Mouse (Mus musculus): ENCODE data around the gene Tarm1. TPM values are rescaled to one million over a fixed set of nuclear protein-coding genes. Genes with fewer than 3 reads are reported as not detected.

Gene Tarm1
- not detected in 2 replicates for polyA plus RNA-seq (2015; fragmentation: Nextera tagmentation; extraction: Ambion mirVana)

GRCm38 (mm10) chr7:3502439-3502838 lies at the start of gene Tarm1:
TSS of gene Tarm1 (minus strand) at chr7:3502624.
- Histone ChIP-seq H3K4me3 (no peak within 1 kb of the TSS), H3K27me3 (replicated peaks) (no peaks in the 10 kb centered on the region), H3K9me3 (no peaks in the 10 kb centered on the region), H3K9ac (no peak within 1 kb of the TSS), H3K4me1 (no peaks in the 10 kb centered on the region), H3K36me3 (no peaks in the 10 kb centered on the region), H3K4me2 (no peak within 1 kb of the TSS), H3K27ac (replicated peaks) (no peak within 1 kb of the TSS)
- no peak for ATAC-seq (ENCODE audit: extremely low read depth, insufficient number of reproducible peaks, low FRiP score, low TSS enrichment)
- WGBS = 76% methylated on average over 6 of the region's 6 CpGs

GRCm38 (mm10) chr7:3505913-3506312 lies 3.5 kb upstream of the Tarm1 start:
- Histone ChIP-seq H3K27ac (replicated peaks) (no peak overlapping the region), H3K27me3 (replicated peaks) (no peaks in the 10 kb centered on the region), H3K9me3 (no peaks in the 10 kb centered on the region), H3K4me1 (no peaks in the 10 kb centered on the region), H3K4me2 (no peak overlapping the region), H3K4me3 (no peak overlapping the region), H3K9ac (no peak overlapping the region), H3K36me3 (no peaks in the 10 kb centered on the region)
- WGBS = 62% methylated on average over 3 of the region's 3 CpGs
- no peak for ATAC-seq (ENCODE audit: extremely low read depth, insufficient number of reproducible peaks, low FRiP score, low TSS enrichment)

- WGBS = 94% methylated on average over 1 of the region's 1 CpGs
- Histone ChIP-seq H3K4me2 (no peak overlapping the region), H3K4me3 (no peak overlapping the region), H3K9me3 (no peaks in the 10 kb centered on the region), H3K27me3 (replicated peaks) (no peaks in the 10 kb centered on the region), H3K27ac (replicated peaks) (no peak overlapping the region), H3K9ac (no peak overlapping the region), H3K36me3 (no peaks in the 10 kb centered on the region), H3K4me1 (no peaks in the 10 kb centered on the region)
- no peak for ATAC-seq (ENCODE audit: extremely low read depth, insufficient number of reproducible peaks, low FRiP score, low TSS enrichment)
Observed at GRCm38 (mm10) chr7:3500406-3500805, 2.0 kb downstream of the Tarm1 start.

GRCm38 (mm10) chr7:3481948-3482608 lies 20.3 kb downstream of the Tarm1 start:
- H3K36me3 ChIP-seq = no peaks in the 10 kb centered on the region
- no peak overlapping the region for H3K4me2 ChIP-seq
- peaks cover 13% of the 10 kb centered on the region; the same call in 1 of the 2 replicates for H3K9me3 ChIP-seq
- no peak overlapping the region for H3K9ac ChIP-seq
- no peaks in the 10 kb centered on the region for H3K4me1 ChIP-seq
- ATAC-seq (ENCODE audit: extremely low read depth, insufficient number of reproducible peaks, low FRiP score, low TSS enrichment) = no peak
- WGBS = 76% methylated on average over 6 of the region's 6 CpGs
- no peaks in the 10 kb centered on the region for H3K27me3 ChIP-seq (replicated peaks)
- H3K4me3 ChIP-seq = no peak overlapping the region
- no peak overlapping the region for H3K27ac ChIP-seq (replicated peaks)

GRCm38 (mm10) chr7:3476728-3477127 lies 25.7 kb downstream of the Tarm1 start:
- WGBS = 61% methylated on average over 5 of the region's 5 CpGs
- Histone ChIP-seq H3K4me3 (no peak overlapping the region), H3K9me3 (peaks cover 11% of the 10 kb centered on the region; the same call in 1 of the 2 replicates), H3K4me1 (peaks cover 5% of the 10 kb centered on the region; the same call in 1 of the 2 replicates), H3K4me2 (no peak overlapping the region), H3K27ac (replicated peaks) (no peak overlapping the region), H3K9ac (no peak overlapping the region), H3K36me3 (no peaks in the 10 kb centered on the region), H3K27me3 (replicated peaks) (no peaks in the 10 kb centered on the region)
- no peak for ATAC-seq (ENCODE audit: extremely low read depth, insufficient number of reproducible peaks, low FRiP score, low TSS enrichment)

GRCm38 (mm10) chr7:3474291-3475080 lies 27.9 kb downstream of the Tarm1 start:
- Histone ChIP-seq H3K27ac (replicated peaks) (no peak overlapping the region), H3K9me3 (no peaks in the 10 kb centered on the region), H3K4me1 (peaks cover 5% of the 10 kb centered on the region; the same call in 1 of the 2 replicates), H3K27me3 (replicated peaks) (no peaks in the 10 kb centered on the region), H3K36me3 (no peaks in the 10 kb centered on the region), H3K9ac (peak overlapping the region; percentile 21; the same call in 1 of the 2 replicates), H3K4me3 (peak overlapping the region; percentile 33), H3K4me2 (peak overlapping the region; percentile 62)
- ATAC-seq (ENCODE audit: extremely low read depth, insufficient number of reproducible peaks, low FRiP score, low TSS enrichment) = no peak
- 6% methylated on average over 19 of the region's 19 CpGs for WGBS

- peaks cover 5% of the 10 kb centered on the region; the same call in 1 of the 2 replicates for H3K4me1 ChIP-seq
- H3K9me3 ChIP-seq = no peaks in the 10 kb centered on the region
- 74% methylated on average over 3 of the region's 3 CpGs for WGBS
- no peak overlapping the region for H3K4me2 ChIP-seq
- no peaks in the 10 kb centered on the region for H3K36me3 ChIP-seq
- no peaks in the 10 kb centered on the region for H3K27me3 ChIP-seq (replicated peaks)
- no peak overlapping the region for H3K4me3 ChIP-seq
- ATAC-seq (ENCODE audit: extremely low read depth, insufficient number of reproducible peaks, low FRiP score, low TSS enrichment) = no peak
- H3K9ac ChIP-seq = no peak overlapping the region
- H3K27ac ChIP-seq (replicated peaks) = no peak overlapping the region
Observed at GRCm38 (mm10) chr7:3472774-3473173, 29.6 kb downstream of the Tarm1 start.

- Histone ChIP-seq H3K9ac (no peak overlapping the region), H3K4me1 (no peaks in the 10 kb centered on the region), H3K9me3 (no peaks in the 10 kb centered on the region), H3K27ac (replicated peaks) (no peak overlapping the region), H3K4me3 (no peak overlapping the region), H3K36me3 (no peaks in the 10 kb centered on the region), H3K4me2 (no peak overlapping the region), H3K27me3 (replicated peaks) (no peaks in the 10 kb centered on the region)
- no peak for ATAC-seq (ENCODE audit: extremely low read depth, insufficient number of reproducible peaks, low FRiP score, low TSS enrichment)
- 54% methylated on average over 2 of the region's 2 CpGs for WGBS
Observed at GRCm38 (mm10) chr7:3468614-3469013, 33.8 kb downstream of the Tarm1 start.

- H3K36me3 ChIP-seq = no peaks in the 10 kb centered on the region
- H3K9ac ChIP-seq = no peak overlapping the region
- H3K9me3 ChIP-seq = no peaks in the 10 kb centered on the region
- no peak overlapping the region for H3K4me2 ChIP-seq
- WGBS = 77% methylated on average over 4 of the region's 4 CpGs
- no peaks in the 10 kb centered on the region for H3K4me1 ChIP-seq
- H3K27ac ChIP-seq (replicated peaks) = no peak overlapping the region
- ATAC-seq (ENCODE audit: extremely low read depth, insufficient number of reproducible peaks, low FRiP score, low TSS enrichment) = no peak
- H3K4me3 ChIP-seq = no peak overlapping the region
- H3K27me3 ChIP-seq (replicated peaks) = no peaks in the 10 kb centered on the region
Observed at GRCm38 (mm10) chr7:3463306-3463705, 39.1 kb downstream of the Tarm1 start.

GRCm38 (mm10) chr7:3460261-3460660 lies 42.2 kb downstream of the Tarm1 start:
- WGBS = 77% methylated on average over 8 of the region's 8 CpGs
- no peaks in the 10 kb centered on the region for H3K4me1 ChIP-seq
- no peak for ATAC-seq (ENCODE audit: extremely low read depth, insufficient number of reproducible peaks, low FRiP score, low TSS enrichment)
- H3K9ac ChIP-seq = no peak overlapping the region
- no peaks in the 10 kb centered on the region for H3K27me3 ChIP-seq (replicated peaks)
- H3K36me3 ChIP-seq = no peaks in the 10 kb centered on the region
- H3K9me3 ChIP-seq = no peaks in the 10 kb centered on the region
- H3K4me2 ChIP-seq = no peak overlapping the region
- no peak overlapping the region for H3K4me3 ChIP-seq
- no peak overlapping the region for H3K27ac ChIP-seq (replicated peaks)

GRCm38 (mm10) chr7:3457841-3458217 lies 44.6 kb downstream of the Tarm1 start:
- Histone ChIP-seq H3K9ac (no peak overlapping the region), H3K4me3 (no peak overlapping the region), H3K4me2 (no peak overlapping the region), H3K9me3 (no peaks in the 10 kb centered on the region), H3K27ac (replicated peaks) (no peak overlapping the region), H3K27me3 (replicated peaks) (0 out of 2 replicates have a peak, but pooled peaks cover 6% of the 10 kb centered on the region), H3K4me1 (no peaks in the 10 kb centered on the region), H3K36me3 (no peaks in the 10 kb centered on the region)
- no peak for ATAC-seq (ENCODE audit: extremely low read depth, insufficient number of reproducible peaks, low FRiP score, low TSS enrichment)
- WGBS = 75% methylated on average over 9 of the region's 9 CpGs

All from heart, embryonic 13.5 days (tissue).